Mouse (Mus musculus): ENCODE measurements around the gene Rbfox3.
"Not testable (repeated sequence)": the region's sequence is repeated elsewhere in the genome, so short reads cannot be mapped to it uniquely, and the experiment has no call there.

Rbfox3 gene

GRCm38 (mm10) chr11:118811404-118811803 lies 100.0 kb downstream of the Rbfox3 start:
- DNase-seq, result no peak

GRCm38 (mm10) chr11:118807511-118807910 lies 103.9 kb downstream of the Rbfox3 start:
- no peak for DNase-seq

GRCm38 (mm10) chr11:118794856-118795602 lies 116.4 kb downstream of the Rbfox3 start:
- DNase-seq, result no peak

- peak; percentile 92 for DNase-seq
These were observed 117.8 kb downstream of the Rbfox3 start for GRCm38 (mm10) chr11:118793639-118794021.

- DNase-seq, result peak; percentile 63
These were observed 118.3 kb downstream of the Rbfox3 start for GRCm38 (mm10) chr11:118792916-118793638.

- DNase-seq, result peak; percentile 90
These were observed 119.1 kb downstream of the Rbfox3 start for GRCm38 (mm10) chr11:118792163-118792915.

GRCm38 (mm10) chr11:118791391-118791790 lies 120.0 kb downstream of the Rbfox3 start:
- DNase-seq, result peak; percentile 74

GRCm38 (mm10) chr11:118788091-118788490 lies 123.3 kb downstream of the Rbfox3 start:
- DNase-seq, result no peak

- no peak for DNase-seq
These were observed 128.7 kb downstream of the Rbfox3 start for GRCm38 (mm10) chr11:118782677-118783076.

GRCm38 (mm10) chr11:118775753-118776152 lies 135.6 kb downstream of the Rbfox3 start:
- DNase-seq, result no peak

- DNase-seq, result not testable (repeated sequence)
These were observed 136.6 kb downstream of the Rbfox3 start for GRCm38 (mm10) chr11:118774777-118775176.

- peak; percentile 73 for DNase-seq
These were observed 138.3 kb downstream of the Rbfox3 start for GRCm38 (mm10) chr11:118773076-118773583.

- DNase-seq, result no peak
These were observed 140.0 kb downstream of the Rbfox3 start for GRCm38 (mm10) chr11:118771358-118771757.

GRCm38 (mm10) chr11:118770789-118771188 lies 140.6 kb downstream of the Rbfox3 start:
- DNase-seq, result no peak

GRCm38 (mm10) chr11:118769542-118769941 lies 141.9 kb downstream of the Rbfox3 start:
- DNase-seq, result no peak

GRCm38 (mm10) chr11:118768441-118768840 lies 143.0 kb downstream of the Rbfox3 start:
- no peak for DNase-seq

- no peak for DNase-seq
These were observed 144.0 kb downstream of the Rbfox3 start for GRCm38 (mm10) chr11:118767411-118767810.

GRCm38 (mm10) chr11:118760296-118760988 lies 151.0 kb downstream of the Rbfox3 start:
- peak; percentile 69 for DNase-seq

- DNase-seq, result peak; percentile 88
These were observed 152.2 kb downstream of the Rbfox3 start for GRCm38 (mm10) chr11:118759228-118759627.

GRCm38 (mm10) chr11:118758277-118758990 lies 153.0 kb downstream of the Rbfox3 start:
- no peak for DNase-seq

GRCm38 (mm10) chr11:118757488-118757887 lies 153.9 kb downstream of the Rbfox3 start:
- DNase-seq, result no peak

GRCm38 (mm10) chr11:118755003-118755402 lies 156.4 kb downstream of the Rbfox3 start:
- DNase-seq, result no peak
